Mouse (Mus musculus) limb, embryonic 13.5 days (tissue): ENCODE measurements around the gene Ppm1m. TPM values are rescaled to one million over a fixed set of nuclear protein-coding genes. Genes with fewer than 3 reads are reported as not detected.

ENCODE experiments used
- ATAC-seq: fragments of 200-750 bp; cut with Nextera tagmentation; 2 replicates; pipeline ENCODE4 v1.8.0; 2017; ENCODE audit warnings: low read depth, moderate number of reproducible peaks, moderate TSS enrichment; ENCODE audit not compliant: low FRiP score
- H3K27ac ChIP-seq: fragments of 300-500 bp; sonication (generic); 2 replicates; pipeline ENCODE4 v1.5.1; 2015; ENCODE audit warnings: inconsistent platforms, mild to moderate bottlenecking, moderate library complexity
- H3K27me3 ChIP-seq: fragments of 300-500 bp; sonication (generic); 2 replicates; pipeline ENCODE4 v1.6.1; 2015; ENCODE audit warnings: mild to moderate bottlenecking, inconsistent platforms
- H3K36me3 ChIP-seq: fragments of 300-500 bp; sonication (generic); 2 replicates; pipeline ENCODE4 v1.6.1; 2015; ENCODE audit warnings: inconsistent platforms, mild to moderate bottlenecking, moderate library complexity
- H3K4me1 ChIP-seq: fragments of 300-500 bp; sonication (generic); 2 replicates; pipeline ENCODE4 v1.6.1; 2015; ENCODE audit warnings: inconsistent platforms
- H3K4me2 ChIP-seq: fragments of 300-500 bp; sonication (generic); replicated peaks from 2 replicates; pipeline ENCODE4 v1.6.1; 2015; ENCODE audit warnings: inconsistent platforms, mild to moderate bottlenecking, moderate library complexity
- H3K4me3 ChIP-seq: fragments of 300-500 bp; sonication (generic); 2 replicates; pipeline ENCODE4 v1.5.1; 2015; ENCODE audit warnings: moderate library complexity, mild to moderate bottlenecking, inconsistent platforms
- H3K9ac ChIP-seq: fragments of 300-500 bp; sonication (generic); 2 replicates; pipeline ENCODE4 v1.6.1; 2015; ENCODE audit warnings: mild to moderate bottlenecking, inconsistent platforms
- H3K9me3 ChIP-seq: fragments of 300-500 bp; sonication (generic); 2 replicates; pipeline ENCODE4 v1.6.1; 2016; ENCODE audit warnings: inconsistent platforms
- WGBS: fragments of 180-500 bp; shearing (Covaris S2); methylation state at CpG from one replicate; pipeline ENCODE4 v1.1.7; 2015; 5-methylcytosine and 5-hydroxymethylcytosine counted together
- polyA plus RNA-seq: library from polyadenylated mRNA; unstranded; fragments of >200 nt; fragmentation: Nextera tagmentation; extraction: Ambion mirVana; gene quantifications from 2 replicates; pipeline ENCODE4 v1.2.1, GENCODE M21; 2015

Gene Ppm1m
- polyA plus RNA-seq, 1 experiment from 2014 or later = 57.0 TPM

DNA sequence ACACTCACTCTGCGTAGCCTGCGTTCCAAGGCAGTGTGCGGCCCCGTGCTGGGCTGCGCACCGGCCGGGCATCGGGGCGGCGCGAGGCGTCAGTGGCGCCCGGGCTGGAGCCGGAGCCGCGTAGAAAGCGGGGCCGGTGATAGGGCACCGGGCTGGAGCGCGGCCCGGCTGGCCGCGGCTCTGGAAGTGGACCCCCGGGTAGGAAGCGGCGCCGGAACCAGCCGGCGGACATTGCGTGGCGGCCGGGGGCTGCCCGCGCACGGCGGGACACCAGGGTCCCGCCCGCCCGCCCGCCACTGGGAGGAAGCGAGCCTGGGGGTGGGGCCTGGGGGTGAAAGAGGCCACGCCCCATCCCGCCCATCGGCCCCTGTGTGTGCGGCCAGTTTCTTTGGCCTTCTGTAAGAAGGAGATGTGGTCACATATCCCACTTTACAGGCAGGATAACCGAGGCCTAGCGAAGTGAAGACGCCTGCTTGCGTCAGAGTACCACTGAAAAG is 536 bp downstream of the Ppm1m start:
- Histone ChIP-seq H3K4me1 (peaks cover 35% of the 10 kb centered on the region), H3K27me3 (no peaks in the 10 kb centered on the region), H3K9me3 (no peaks in the 10 kb centered on the region), H3K4me3 (peak overlapping the region; percentile 66), H3K4me2 (peak overlapping the region; percentile 66), H3K27ac (peak overlapping the region; percentile 48; the same call in 1 of the 2 replicates), H3K36me3 (peaks cover 33% of the 10 kb centered on the region), H3K9ac (peak overlapping the region; percentile 80)
- peak; percentile 41 for ATAC-seq
- WGBS = under 1% methylated on average over 51 of the region's 51 CpGs

- Histone ChIP-seq H3K36me3 (peaks cover 43% of the 10 kb centered on the region), H3K4me2 (peak overlapping the region; percentile 66), H3K4me1 (peaks cover 29% of the 10 kb centered on the region), H3K27me3 (no peaks in the 10 kb centered on the region), H3K4me3 (peak overlapping the region; percentile 66; the same call in 1 of the 2 replicates), H3K9ac (peak overlapping the region; percentile 80), H3K27ac (no peak overlapping the region), H3K9me3 (no peaks in the 10 kb centered on the region)
- 90% methylated on average over 9 of the region's 9 CpGs for WGBS
- no peak for ATAC-seq
These were observed 1.8 kb downstream of the Ppm1m start for GRCm38 (mm10) chr9:106197732-106198131.

DNA sequence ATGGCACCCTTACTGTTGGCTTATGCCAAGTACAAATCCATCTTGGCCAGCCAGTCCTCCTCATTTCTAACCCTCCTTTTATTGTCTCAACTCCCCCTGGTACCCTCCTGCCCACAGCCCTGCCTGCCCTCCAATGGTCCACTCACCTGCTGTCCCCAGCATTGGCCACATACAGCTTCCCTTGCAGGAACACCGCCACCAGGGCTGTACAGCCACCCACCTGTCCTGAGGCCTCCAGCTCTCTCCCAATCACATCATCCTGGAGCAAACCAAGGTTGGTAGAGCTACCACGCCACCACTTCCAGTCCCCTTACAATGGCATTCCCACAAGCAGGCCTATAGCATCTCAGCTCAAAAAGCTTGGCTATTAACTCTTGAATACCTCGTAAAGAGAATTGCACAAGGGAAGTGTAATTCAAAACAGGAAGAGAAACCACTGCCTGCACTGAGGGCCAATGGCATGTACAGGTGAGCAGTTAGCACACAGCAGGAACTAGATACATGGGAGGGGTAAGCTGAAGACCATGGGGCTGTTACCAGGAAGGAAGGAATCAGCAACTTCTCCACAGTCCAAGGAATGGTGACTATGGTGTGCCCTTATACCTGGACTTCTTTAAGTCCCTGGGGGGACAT is 2.3 kb downstream of the Ppm1m start:
- H3K4me3 ChIP-seq = no peak overlapping the region
- peaks cover 27% of the 10 kb centered on the region for H3K4me1 ChIP-seq
- H3K27me3 ChIP-seq = no peaks in the 10 kb centered on the region
- H3K9ac ChIP-seq = no peak overlapping the region
- H3K36me3 ChIP-seq = peaks cover 47% of the 10 kb centered on the region
- H3K9me3 ChIP-seq = no peaks in the 10 kb centered on the region
- 69% methylated on average over 3 of the region's 3 CpGs for WGBS
- H3K27ac ChIP-seq = no peak overlapping the region
- no peak for ATAC-seq
- H3K4me2 ChIP-seq = no peak overlapping the region

- H3K27ac ChIP-seq = no peak overlapping the region
- 92% methylated on average over 8 of the region's 8 CpGs for WGBS
These were observed 3.9 kb downstream of the Ppm1m start for GRCm38 (mm10) chr9:106195693-106196092.

GRCm38 (mm10) chr9:106193930-106194807 is 5.4 kb downstream of the Ppm1m start:
- ATAC-seq = no peak
- H3K36me3 ChIP-seq = peaks cover 78% of the 10 kb centered on the region
- no peak overlapping the region for H3K4me3 ChIP-seq
- no peak overlapping the region for H3K27ac ChIP-seq
- 90% methylated on average over 8 of the region's 8 CpGs for WGBS
- no peak overlapping the region for H3K9ac ChIP-seq
- no peaks in the 10 kb centered on the region for H3K9me3 ChIP-seq
- H3K4me2 ChIP-seq = no peak overlapping the region
- no peaks in the 10 kb centered on the region for H3K27me3 ChIP-seq
- H3K4me1 ChIP-seq = peaks cover 16% of the 10 kb centered on the region

More at GRCm38 (mm10) chr9:106195693-106196092, 3.9 kb downstream of the Ppm1m start:
- Histone ChIP-seq H3K27me3 (no peaks in the 10 kb centered on the region), H3K4me2 (no peak overlapping the region), H3K36me3 (peaks cover 62% of the 10 kb centered on the region), H3K9me3 (no peaks in the 10 kb centered on the region), H3K9ac (no peak overlapping the region), H3K4me1 (peaks cover 25% of the 10 kb centered on the region), H3K4me3 (no peak overlapping the region)
- no peak for ATAC-seq

- no peak for ATAC-seq
- peaks cover 89% of the 10 kb centered on the region for H3K36me3 ChIP-seq
- H3K4me2 ChIP-seq = no peak overlapping the region
- H3K27me3 ChIP-seq = no peaks in the 10 kb centered on the region
- H3K4me1 ChIP-seq = peaks cover 10% of the 10 kb centered on the region
- H3K4me3 ChIP-seq = no peak overlapping the region
- peak overlapping the region; percentile 44; the same call in 1 of the 2 replicates for H3K27ac ChIP-seq
- H3K9ac ChIP-seq = no peak overlapping the region
- H3K9me3 ChIP-seq = no peaks in the 10 kb centered on the region
- 100% methylated on average over 1 of the region's 1 CpGs for WGBS
These were observed 6.5 kb downstream of the Ppm1m start for GRCm38 (mm10) chr9:106192998-106193397.

GRCm38 (mm10) chr9:106192024-106192423 is 7.5 kb downstream of the Ppm1m start:
- no peak for ATAC-seq
- Histone ChIP-seq H3K4me2 (no peak overlapping the region), H3K9ac (no peak overlapping the region), H3K27ac (no peak overlapping the region), H3K4me1 (peaks cover under 1% of the 10 kb centered on the region), H3K9me3 (no peaks in the 10 kb centered on the region), H3K4me3 (no peak overlapping the region), H3K36me3 (peaks cover 96% of the 10 kb centered on the region), H3K27me3 (no peaks in the 10 kb centered on the region)
- WGBS = 91% methylated on average over 8 of the region's 8 CpGs

DNA sequence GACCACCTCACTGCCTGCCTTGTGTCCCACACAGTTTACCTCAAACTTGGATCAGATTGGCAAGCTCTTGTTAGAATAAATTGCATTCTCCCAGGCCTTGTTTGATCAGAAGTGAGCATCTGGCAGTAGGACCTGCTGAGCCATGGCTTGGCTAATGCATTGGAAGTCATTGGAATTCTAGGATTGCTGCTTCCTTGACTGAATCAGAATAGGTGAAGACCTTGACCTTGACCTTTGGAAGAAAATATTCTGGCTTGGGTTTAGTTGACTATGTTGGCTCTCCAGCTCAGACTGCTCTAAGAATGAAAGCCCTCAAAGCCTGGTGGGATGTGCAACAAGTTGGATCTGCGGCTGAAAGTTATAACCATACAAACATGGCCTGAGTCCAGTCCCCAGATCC is 8.2 kb downstream of the Ppm1m start:
- no peaks in the 10 kb centered on the region for H3K27me3 ChIP-seq
- H3K4me1 ChIP-seq = no peaks in the 10 kb centered on the region
- no peak for ATAC-seq
- H3K4me2 ChIP-seq = no peak overlapping the region
- H3K4me3 ChIP-seq = no peak overlapping the region
- H3K27ac ChIP-seq = no peak overlapping the region
- WGBS = 90% methylated on average over 1 of the region's 1 CpGs
- H3K9me3 ChIP-seq = no peaks in the 10 kb centered on the region
- H3K9ac ChIP-seq = no peak overlapping the region
- peaks cover 96% of the 10 kb centered on the region for H3K36me3 ChIP-seq

DNA sequence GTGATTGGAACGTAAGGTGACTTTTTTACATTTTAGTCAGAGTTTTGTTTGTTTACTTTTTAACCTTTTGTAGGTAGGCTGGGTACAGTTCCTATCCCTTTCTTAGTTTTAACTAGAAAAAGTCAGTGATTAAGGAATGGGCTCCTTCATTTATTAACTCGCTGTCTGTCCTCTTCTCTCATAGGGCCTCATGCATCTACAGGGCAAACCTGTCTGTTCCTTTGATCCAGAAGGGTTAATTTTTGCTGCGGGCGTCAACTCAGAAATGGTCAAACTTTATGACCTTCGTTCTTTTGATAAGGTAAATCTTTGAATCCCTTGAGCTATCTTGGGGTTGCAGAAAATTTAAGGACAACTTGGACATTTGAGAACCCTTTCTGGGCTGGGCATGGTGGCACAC is 15.6 kb downstream of the Ppm1m start:
- no peak for ATAC-seq

DNA sequence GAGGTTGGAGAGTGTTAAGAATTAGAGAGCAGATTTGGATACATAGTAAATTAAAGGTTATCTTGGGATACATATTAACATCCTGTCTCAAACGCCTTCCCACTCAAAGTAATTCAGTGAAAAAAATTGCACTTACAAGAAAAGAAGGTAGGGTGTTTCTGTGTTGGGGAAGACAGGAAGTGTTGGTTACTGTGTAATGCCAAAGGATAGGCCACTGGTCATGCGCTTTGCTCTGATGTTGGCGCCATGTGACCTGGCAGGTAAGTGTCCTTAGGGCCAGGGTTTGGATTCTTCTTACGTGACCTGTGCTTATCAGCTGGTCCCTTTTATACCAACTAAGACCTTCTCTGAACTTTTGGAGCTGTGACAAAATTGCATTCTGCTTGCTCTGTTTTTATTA is 17.4 kb downstream of the Ppm1m start:
- H3K4me1 ChIP-seq = no peaks in the 10 kb centered on the region
- H3K9me3 ChIP-seq = no peaks in the 10 kb centered on the region
- no peak overlapping the region for H3K4me3 ChIP-seq
- 94% methylated on average over 4 of the region's 4 CpGs for WGBS
- no peak overlapping the region for H3K27ac ChIP-seq
- no peak overlapping the region for H3K9ac ChIP-seq
- no peaks in the 10 kb centered on the region for H3K27me3 ChIP-seq
- H3K4me2 ChIP-seq = no peak overlapping the region
- peaks cover 98% of the 10 kb centered on the region for H3K36me3 ChIP-seq
- no peak for ATAC-seq

More for the DNA sequence above, 15.6 kb downstream of the Ppm1m start:
- no peak overlapping the region for H3K9ac ChIP-seq
- no peaks in the 10 kb centered on the region for H3K4me1 ChIP-seq
- no peaks in the 10 kb centered on the region for H3K9me3 ChIP-seq
- H3K4me2 ChIP-seq = no peak overlapping the region
- no peak overlapping the region for H3K4me3 ChIP-seq
- no peak overlapping the region for H3K27ac ChIP-seq
- WGBS = 90% methylated on average over 5 of the region's 5 CpGs
- H3K27me3 ChIP-seq = no peaks in the 10 kb centered on the region
- peaks cover 99% of the 10 kb centered on the region for H3K36me3 ChIP-seq

DNA sequence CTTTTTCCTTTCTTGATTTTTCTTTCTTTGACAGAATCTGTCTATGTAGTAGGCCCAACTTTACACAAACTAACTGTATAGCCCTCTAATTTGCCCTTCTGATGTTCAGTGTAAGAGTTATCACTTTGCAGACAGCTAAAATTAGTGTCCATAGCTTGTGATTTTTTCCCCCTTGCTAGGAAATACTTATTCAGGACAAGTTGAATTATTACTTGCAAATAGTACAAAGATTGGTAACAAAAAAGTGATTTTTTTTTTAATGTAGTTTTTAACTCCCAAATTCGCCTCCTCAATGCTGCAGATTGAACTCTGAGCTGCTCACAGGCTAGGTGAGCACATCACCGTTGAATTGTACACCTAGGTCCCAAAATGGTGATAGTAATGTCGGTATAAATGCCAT is 19.6 kb downstream of the Ppm1m start:
- H3K27me3 ChIP-seq = no peaks in the 10 kb centered on the region
- H3K4me2 ChIP-seq = no peak overlapping the region

GRCm38 (mm10) chr9:106179454-106179853 is 20.1 kb downstream of the Ppm1m start:
- H3K4me1 ChIP-seq = peaks cover 25% of the 10 kb centered on the region
- no peaks in the 10 kb centered on the region for H3K27me3 ChIP-seq
- no peak overlapping the region for H3K4me3 ChIP-seq
- H3K4me2 ChIP-seq = no peak overlapping the region
- ATAC-seq = no peak
- 90% methylated on average over 2 of the region's 2 CpGs for WGBS
- peaks cover 80% of the 10 kb centered on the region for H3K36me3 ChIP-seq
- H3K9ac ChIP-seq = no peak overlapping the region
- H3K9me3 ChIP-seq = no peaks in the 10 kb centered on the region
- H3K27ac ChIP-seq = no peak overlapping the region

More for the DNA sequence above, 19.6 kb downstream of the Ppm1m start:
- 91% methylated on average over 3 of the region's 3 CpGs for WGBS
- ATAC-seq = no peak
- no peaks in the 10 kb centered on the region for H3K9me3 ChIP-seq
- peaks cover 20% of the 10 kb centered on the region for H3K4me1 ChIP-seq
- no peak overlapping the region for H3K9ac ChIP-seq
- no peak overlapping the region for H3K27ac ChIP-seq
- H3K36me3 ChIP-seq = peaks cover 85% of the 10 kb centered on the region
- no peak overlapping the region for H3K4me3 ChIP-seq
